Mouse (Mus musculus) layer of hippocampus, adult 18-20 months (tissue): ENCODE results near the gene Ccdc82. TPM values are rescaled to one million over a fixed set of nuclear protein-coding genes. Genes with fewer than 3 reads are reported as not detected.

ENCODE experiments used
- DNase-seq, 2 experiments: peaks; one replicate each; pipeline ENCODE4 v3.0.0; 2022; ENCODE audit warnings: low spot score in 2 of 2
- total RNA-seq, 2 experiments: library from RNA; stranded (reverse); gene quantifications; 2 replicates each; pipeline ENCODE4 v1.2.3; 2021

The Ccdc82 gene
- total RNA-seq, 2 experiments from 2014 or later, result 16.1 to 16.8 TPM

GRCm38 (mm10) chr9:13298513-13298878 is 51.7 kb downstream of the Ccdc82 start:
- no peak for DNase-seq

- DNase-seq, result peak in 1 of 2 experiments; percentile 46
Measured at GRCm38 (mm10) chr9:13299190-13299589, 52.4 kb downstream of the Ccdc82 start.

- DNase-seq, result peak in 1 of 2 experiments; percentile 41
Measured at GRCm38 (mm10) chr9:13300041-13300441, 53.3 kb downstream of the Ccdc82 start.

GRCm38 (mm10) chr9:13300891-13301782 is 54.4 kb downstream of the Ccdc82 start:
- no peak for DNase-seq

GRCm38 (mm10) chr9:13302183-13302825 is 55.5 kb downstream of the Ccdc82 start:
- no peak for DNase-seq

- no peak for DNase-seq
Measured at GRCm38 (mm10) chr9:13303099-13303771, 56.5 kb downstream of the Ccdc82 start.

GRCm38 (mm10) chr9:13303976-13304375 is 57.2 kb downstream of the Ccdc82 start:
- DNase-seq, result no peak

GRCm38 (mm10) chr9:13306471-13306870 is 59.7 kb downstream of the Ccdc82 start:
- no peak for DNase-seq

GRCm38 (mm10) chr9:13307226-13307625 is 60.5 kb downstream of the Ccdc82 start:
- no peak for DNase-seq

- DNase-seq, result no peak
Measured at GRCm38 (mm10) chr9:13308718-13309117, 62.0 kb downstream of the Ccdc82 start.

GRCm38 (mm10) chr9:13309807-13310206 is 63.1 kb downstream of the Ccdc82 start:
- no peak for DNase-seq

- no peak for DNase-seq
Measured at GRCm38 (mm10) chr9:13310236-13310635, 63.5 kb downstream of the Ccdc82 start.

- no peak for DNase-seq
Measured at GRCm38 (mm10) chr9:13311094-13311493, 64.3 kb downstream of the Ccdc82 start.

GRCm38 (mm10) chr9:13313923-13314322 is 67.2 kb downstream of the Ccdc82 start:
- no peak for DNase-seq

GRCm38 (mm10) chr9:13314577-13315004 is 67.8 kb downstream of the Ccdc82 start:
- DNase-seq, result no peak

GRCm38 (mm10) chr9:13315393-13315792 is 68.6 kb downstream of the Ccdc82 start:
- no peak for DNase-seq

GRCm38 (mm10) chr9:13319566-13319965 is 72.8 kb downstream of the Ccdc82 start:
- no peak for DNase-seq

GRCm38 (mm10) chr9:13320800-13321364 is 74.1 kb downstream of the Ccdc82 start:
- no peak for DNase-seq

- DNase-seq, result no peak
Measured at GRCm38 (mm10) chr9:13323074-13323473, 76.3 kb downstream of the Ccdc82 start.

- DNase-seq, result no peak
Measured at GRCm38 (mm10) chr9:13323612-13324011, 76.9 kb downstream of the Ccdc82 start.
